Mouse (Mus musculus) CD4-positive helper T cell, adult 2 months (primary cell): ENCODE data around the gene Sesn1.
"Not testable (repeated sequence)": the region's sequence is repeated elsewhere in the genome, so short reads cannot be mapped to it uniquely, and the experiment has no call there.

Source experiments
- DNase-seq: peaks from one replicate; pipeline ENCODE4 v3.0.0-alpha.2; 2012; ENCODE audit warnings: low read depth, missing footprints, low spot score

The Sesn1 gene

DNA sequence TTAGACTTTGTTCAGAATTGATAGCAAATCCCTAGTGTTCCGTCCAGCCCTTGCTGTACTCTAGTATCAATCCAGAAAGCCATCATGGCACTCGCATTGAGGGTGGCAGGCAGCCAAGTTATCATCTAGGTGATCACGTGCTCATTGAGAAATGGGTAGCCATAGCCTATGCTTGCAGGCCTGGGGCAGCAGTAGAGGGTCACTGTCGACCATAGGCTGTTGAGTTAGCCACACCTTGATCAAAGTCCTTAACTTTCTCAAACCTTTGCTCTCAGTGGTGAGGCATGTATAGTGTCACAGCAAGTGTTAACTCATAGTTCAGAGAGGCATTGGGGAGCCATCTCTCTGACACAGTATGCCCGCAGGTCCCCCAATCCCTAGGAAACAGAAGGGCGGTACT is 11.4 kb downstream of the Sesn1 start:
- no peak for DNase-seq

GRCm38 (mm10) chr10:41822573-41823281 is 13.0 kb downstream of the Sesn1 start:
- DNase-seq, result no peak

DNA sequence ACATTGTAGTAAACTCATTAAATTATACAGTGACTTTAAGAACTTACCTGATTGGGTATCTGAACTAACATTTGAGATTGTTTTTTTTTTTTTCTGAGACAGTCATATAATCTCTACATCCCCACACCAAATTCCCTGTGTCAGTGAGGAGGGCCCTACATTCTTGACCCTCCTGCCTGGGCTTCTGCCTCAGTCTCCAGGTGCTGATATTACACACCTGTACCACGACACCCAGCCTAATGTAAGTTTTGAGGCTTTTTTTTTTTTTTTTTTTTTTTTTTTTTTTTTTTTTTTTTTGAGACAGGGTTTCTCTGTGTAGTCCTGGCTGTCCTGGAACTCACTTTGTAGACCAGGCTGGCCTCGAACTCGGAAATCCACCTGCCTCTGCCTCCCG is 13.5 kb downstream of the Sesn1 start:
- DNase-seq, result not testable (repeated sequence)

DNA sequence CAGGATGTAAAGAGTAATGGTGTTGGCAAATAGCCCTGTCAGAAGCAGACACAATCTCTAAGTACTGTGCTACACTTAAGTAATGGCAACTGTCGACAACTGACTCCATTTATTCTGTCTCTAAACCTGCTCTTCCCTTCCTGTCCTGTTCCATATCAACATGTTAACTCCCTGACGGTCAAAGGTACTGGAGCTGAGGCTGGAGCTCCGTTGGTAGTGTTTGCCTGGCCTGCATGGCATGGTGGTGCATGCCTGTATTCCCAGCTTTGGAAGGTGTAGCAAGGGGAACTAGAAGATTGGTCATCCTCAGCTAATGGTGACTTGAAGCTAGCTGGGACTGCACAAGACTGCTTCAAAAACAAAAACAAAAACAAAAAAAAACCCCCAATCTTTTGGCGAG is 14.2 kb downstream of the Sesn1 start:
- DNase-seq, result no peak

DNA sequence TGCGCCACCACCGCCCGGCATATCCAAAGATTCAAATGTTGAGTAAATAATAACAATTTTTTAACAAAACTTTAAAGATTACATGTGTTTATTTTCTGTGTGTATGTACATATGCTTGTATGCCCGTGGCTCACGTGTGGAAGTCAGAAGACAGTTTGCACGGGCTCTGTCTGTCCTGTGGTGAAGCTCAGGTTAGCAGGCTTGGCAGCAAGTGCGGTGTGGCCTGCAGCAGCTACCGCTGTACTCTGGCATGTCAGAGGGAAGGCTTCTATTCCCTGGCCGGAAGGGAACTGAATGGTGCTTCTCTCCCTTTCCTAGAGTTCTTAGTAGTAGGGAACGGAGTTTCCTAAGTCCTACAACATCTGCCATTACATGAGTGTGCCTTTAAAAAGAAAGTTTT is 15.3 kb downstream of the Sesn1 start:
- DNase-seq, result no peak

DNA sequence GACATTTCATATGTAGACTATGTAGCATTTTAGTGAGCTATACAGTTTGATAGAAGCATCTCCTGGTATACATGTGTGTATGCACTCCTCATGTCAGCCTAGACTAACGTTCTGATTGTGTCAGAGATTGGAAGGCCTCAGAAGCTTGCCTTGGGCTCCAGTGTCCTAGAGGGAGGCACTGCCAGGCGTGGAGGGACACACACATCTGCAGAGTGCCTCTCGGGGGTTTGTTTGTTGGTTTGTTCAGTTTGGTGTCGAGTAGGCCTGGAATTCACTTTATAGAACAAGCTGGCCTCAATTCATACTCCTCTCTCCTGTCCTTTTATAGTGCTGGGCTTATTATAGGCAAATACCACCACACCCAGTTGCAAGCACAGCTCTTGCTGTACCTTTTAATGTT is 16.3 kb downstream of the Sesn1 start:
- DNase-seq, result no peak

DNA sequence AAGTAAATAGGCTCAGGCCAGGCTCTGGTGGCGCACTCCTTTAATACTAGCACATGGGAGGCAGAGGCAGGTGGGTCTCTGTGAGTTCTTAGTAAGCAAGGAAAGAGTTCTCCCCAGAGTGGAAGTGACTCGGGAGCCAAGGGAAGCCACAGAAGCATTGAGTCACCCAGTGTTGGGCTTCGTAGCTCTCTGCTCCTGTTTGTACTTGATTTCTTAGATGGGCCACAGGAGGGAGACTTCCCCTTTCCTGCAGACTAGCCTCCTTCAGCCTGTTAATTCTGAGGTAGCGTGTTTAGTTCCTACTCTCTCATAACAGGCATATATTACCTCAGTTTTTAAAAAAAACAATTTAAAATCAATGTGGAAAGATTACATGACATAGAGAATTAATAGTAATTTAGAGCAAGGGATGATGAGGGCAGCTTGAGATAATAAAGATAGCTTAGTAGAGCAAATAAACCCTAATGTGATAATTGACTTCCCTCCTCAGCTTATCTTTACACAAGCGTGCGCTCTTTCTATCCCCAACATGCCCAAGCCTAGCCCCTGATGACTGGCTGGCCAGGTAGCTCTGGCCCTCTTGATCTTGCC is 16.9 kb downstream of the Sesn1 start:
- DNase-seq, result no peak

DNA sequence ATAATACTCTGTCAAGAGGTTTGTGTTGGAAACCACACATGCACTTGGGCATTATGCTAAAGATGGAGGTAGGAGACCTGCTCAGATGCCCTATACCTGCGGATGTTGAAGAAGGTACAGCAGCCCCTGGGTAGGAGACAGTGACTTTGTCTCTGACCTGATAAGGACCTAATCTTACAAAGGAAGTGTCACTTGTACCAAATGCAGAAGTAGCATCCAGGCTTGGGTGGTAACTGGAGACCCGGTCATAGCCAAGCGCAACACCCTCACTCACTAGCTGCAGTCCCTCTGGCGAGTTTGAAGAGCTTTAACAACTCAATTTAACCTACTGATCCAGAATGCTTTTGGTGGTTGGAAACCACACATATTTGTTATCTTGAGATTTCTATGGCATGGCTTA is 18.0 kb downstream of the Sesn1 start:
- DNase-seq, result no peak

- no peak for DNase-seq
Observed at GRCm38 (mm10) chr10:41829191-41829590, 19.5 kb downstream of the Sesn1 start.

DNA sequence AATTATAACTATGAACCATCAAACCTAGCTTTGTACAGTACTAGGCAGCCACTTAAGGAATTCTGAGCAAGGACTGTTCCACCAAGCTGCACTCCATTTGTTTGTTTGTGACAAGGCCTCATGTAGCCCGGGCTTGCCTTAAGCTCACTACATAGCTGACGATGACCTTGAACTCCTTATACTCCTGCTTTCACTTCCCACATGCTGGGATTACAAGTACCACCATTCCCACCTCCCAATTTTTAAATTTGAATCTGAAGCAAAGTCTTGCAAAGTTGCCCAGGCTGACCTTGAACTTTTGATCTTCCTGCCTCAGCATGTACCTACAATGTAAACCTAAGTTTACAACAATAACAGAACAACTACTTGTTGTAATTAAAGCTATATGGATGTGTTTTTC is 20.2 kb downstream of the Sesn1 start:
- no peak for DNase-seq

GRCm38 (mm10) chr10:41830445-41830844 is 20.7 kb downstream of the Sesn1 start:
- no peak for DNase-seq

- peak; percentile 70 for DNase-seq
Observed at GRCm38 (mm10) chr10:41830851-41831522, 21.3 kb downstream of the Sesn1 start.

GRCm38 (mm10) chr10:41832191-41832590 is 22.5 kb downstream of the Sesn1 start:
- no peak for DNase-seq

DNA sequence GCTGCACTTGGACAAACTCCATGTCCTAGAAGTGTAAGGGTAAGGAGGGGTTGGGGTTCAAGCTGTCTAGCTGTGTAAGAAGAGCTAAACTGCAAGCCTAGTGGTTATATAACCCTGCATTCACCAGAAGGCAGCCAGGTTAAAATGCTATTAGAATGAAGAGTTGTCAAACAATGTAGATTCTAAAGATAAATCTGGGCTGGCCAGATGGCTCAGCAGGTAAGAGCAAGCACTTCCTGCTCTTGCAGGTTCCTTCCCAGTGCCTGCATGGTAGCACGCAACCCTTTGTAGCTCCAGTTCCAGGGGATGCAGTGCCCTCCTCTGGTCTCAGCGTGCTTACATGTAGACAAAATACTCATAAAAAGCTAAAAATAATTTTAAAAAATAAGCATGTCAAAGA is 24.4 kb downstream of the Sesn1 start:
- DNase-seq, result no peak

DNA sequence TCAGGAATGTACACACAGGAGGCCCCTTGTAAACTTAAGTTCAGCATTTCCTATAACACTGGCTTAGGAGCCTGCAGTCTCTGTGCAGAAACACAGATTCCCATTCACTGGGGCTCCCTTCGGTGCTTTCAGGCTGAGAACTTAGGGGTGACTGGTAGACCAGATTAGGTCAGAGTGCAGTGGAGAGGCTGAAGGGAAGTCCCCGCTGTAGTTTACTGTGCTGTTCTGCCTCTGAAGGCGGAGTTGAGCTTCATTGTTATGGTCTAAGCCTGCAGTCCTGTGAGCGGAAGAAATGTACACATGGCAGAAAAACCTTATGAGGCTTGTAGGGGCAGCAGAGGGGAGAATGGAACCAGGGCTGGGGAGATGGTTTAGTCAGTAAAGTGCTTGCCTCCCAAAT is 29.2 kb downstream of the Sesn1 start:
- no peak for DNase-seq

DNA sequence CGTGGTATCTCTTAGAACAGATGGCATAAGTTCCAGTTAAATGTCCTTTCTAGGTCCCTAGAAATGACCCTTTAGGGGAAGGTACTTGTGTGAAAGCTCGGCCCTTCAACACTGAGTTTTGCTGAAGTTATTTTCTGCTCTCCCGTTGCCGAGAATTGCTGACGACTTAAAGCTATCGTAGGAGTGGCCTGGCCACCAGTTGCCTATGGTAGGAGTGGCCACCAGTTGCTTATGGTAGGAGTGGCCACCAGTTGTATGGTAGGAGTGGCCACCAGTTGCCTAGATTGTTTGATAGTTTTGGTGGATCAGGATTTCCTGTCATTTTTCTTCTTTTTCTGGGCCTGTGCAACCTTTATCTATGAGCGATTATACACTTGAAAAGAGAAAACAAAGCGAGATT is 38.0 kb downstream of the Sesn1 start:
- no peak for DNase-seq

DNA sequence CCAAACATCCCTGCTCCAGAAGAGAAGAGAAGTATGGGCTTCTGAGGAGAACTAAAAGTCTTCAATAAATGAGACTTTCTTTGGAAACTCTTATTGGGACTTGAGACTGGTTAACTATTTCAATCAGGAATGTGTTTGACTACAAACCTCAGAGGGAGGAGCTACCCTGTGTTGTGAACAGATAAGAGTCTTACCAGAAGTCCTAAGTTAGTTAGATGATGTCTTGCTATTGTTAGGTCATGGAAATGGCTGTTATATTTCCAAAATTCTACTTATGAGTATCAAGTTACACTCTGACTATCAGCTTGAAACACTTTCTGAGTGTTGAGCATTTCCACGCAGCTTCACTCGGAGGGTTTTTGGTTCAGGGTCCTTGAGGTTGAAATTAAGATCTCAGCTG is 39.0 kb downstream of the Sesn1 start:
- no peak for DNase-seq

DNA sequence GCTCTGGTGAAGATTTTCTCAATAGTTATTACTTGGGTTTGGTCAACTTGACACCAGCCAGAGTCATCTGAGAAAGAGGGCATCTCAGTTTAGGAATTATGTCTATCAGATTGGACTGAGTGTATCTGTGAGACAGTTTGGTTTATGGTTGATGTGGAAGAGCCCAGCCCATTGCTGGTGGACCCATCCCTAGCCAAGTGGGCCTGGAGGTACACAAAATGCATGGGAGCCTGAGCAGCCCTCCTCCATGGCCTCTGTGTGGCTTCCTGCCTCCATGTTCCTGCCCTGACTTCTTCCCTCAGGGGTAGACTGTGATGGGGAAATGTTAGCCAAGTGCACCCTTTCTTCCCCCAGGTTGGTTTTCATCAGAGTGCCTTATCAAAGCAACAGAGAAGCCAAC is 50.1 kb downstream of the Sesn1 start:
- DNase-seq, result no peak

DNA sequence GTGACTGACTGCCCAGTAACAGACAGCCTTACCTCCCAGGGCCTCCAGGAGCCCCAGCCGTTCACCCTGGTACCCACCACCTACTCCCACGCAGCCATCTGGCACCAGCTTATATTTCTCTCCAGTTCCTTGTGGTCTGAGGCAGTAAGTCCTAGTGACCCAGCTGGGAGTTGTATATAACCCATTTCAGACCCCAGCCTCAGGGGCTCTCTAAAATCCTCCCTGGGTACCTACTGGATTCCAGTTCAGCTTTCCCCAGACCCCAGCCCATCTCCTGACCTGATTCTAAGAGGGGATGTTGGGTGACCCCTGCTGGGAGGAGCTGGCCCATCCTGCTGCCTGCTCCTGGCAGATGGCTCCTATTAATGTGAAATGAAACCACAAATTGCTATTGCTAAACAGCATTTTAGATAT is 50.5 kb downstream of the Sesn1 start:
- DNase-seq, result no peak

DNA sequence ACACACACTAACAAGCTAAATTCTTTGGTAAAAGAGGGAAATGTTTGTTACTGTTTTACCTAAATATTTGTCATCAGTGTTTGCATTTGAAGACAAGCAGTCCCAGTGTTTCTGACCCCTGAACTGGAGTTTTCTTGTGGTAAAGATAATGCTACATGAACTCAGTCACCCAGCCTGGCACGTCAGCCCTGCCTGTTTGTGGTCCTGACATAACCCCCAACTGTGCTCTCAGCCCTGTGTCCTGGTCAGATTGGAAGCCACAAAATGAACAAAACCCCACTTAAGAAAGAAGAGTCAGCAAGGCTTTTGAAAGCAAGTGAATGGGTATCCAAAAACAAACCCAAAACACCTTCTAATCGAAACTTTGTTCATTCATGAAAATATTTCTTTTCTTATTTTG is 53.3 kb downstream of the Sesn1 start:
- no peak for DNase-seq

GRCm38 (mm10) chr10:41866069-41866837 is 56.5 kb downstream of the Sesn1 start:
- no peak for DNase-seq

DNA sequence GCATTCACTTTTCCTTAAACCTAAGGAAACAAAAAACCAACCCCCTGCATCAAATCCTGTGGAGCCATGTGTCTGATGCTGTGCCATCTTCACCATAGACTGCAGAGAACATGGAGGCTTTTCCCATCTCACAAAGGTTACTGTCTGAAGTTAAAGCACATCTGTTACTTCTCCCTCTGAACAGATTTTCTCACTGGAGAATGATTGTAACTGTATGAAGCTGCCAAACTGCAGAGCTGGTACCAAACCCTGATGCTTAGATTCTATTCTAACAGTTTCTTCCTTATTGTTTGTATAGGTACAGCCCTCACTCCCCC is 57.1 kb downstream of the Sesn1 start:
- DNase-seq, result no peak

DNA sequence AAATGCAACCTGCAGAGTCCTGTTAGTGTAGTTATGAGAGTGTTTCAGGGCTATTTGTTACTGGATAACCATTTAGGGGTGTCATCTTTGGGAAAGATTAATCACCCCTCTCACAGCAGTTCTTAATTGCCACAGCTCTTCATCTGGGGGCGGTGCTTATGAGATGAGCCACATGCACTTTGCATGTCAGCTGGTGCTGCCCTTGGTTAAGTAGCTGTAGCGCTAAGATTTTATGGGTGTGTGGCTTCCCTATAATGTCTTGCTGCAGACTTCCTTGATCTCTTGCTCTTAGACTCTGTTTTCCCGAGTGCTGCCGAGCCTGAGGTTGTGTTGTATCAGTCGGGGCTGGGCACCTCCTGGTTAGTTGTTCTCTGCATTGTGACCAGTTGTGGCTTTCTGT is 58.2 kb downstream of the Sesn1 start:
- no peak for DNase-seq
